Mouse (Mus musculus) C2C12 (cell line): ENCODE results near the gene Unc13c. TPM values are rescaled to one million over a fixed set of nuclear protein-coding genes. Genes with fewer than 3 reads are reported as not detected.

Source experiments
- H3K27me3 ChIP-seq: one replicate; pipeline ENCODE4 v1.6.1; 2011; ENCODE audit not compliant: control insufficient read depth, insufficient read depth, insufficient read length
- H3K36me3 ChIP-seq: one replicate; pipeline ENCODE4 v1.6.1; 2011; ENCODE audit not compliant: control insufficient read depth, insufficient read depth
- H3K4me3 ChIP-seq: one replicate; pipeline ENCODE4 v1.5.1; 2011; ENCODE audit warnings: mild to moderate bottlenecking, control low read depth; ENCODE audit not compliant: poor library complexity, insufficient read depth, severe bottlenecking
- H3K79me2 ChIP-seq: one replicate; pipeline ENCODE4 v1.6.1; 2011; ENCODE audit not compliant: control insufficient read depth, insufficient read depth
- H3K79me3 ChIP-seq: one replicate; pipeline ENCODE4 v1.6.1; 2011; ENCODE audit warnings: low read depth, control low read depth
- H3ac ChIP-seq: one replicate; pipeline ENCODE3; 2011; ENCODE audit warnings: low read depth; ENCODE audit not compliant: control insufficient read depth, insufficient read length
- CEBPB ChIP-seq: IDR thresholded peaks from one replicate; pipeline ENCODE4 v1.6.1; 2011; ENCODE audit warnings: low read depth, mild to moderate bottlenecking, control low read depth, moderate library complexity
- CTCF ChIP-seq: IDR thresholded peaks from one replicate; pipeline ENCODE4 v1.5.1; 2011; ENCODE audit not compliant: control insufficient read depth, insufficient read depth, insufficient read length
- FOSL1 ChIP-seq: IDR thresholded peaks from one replicate; pipeline ENCODE4 v1.8.0; 2011; ENCODE audit warnings: mild to moderate bottlenecking, low read length; ENCODE audit not compliant: poor library complexity, insufficient read depth, severe bottlenecking
- MAX ChIP-seq: IDR thresholded peaks from one replicate; pipeline ENCODE4 v1.6.1; 2011; ENCODE audit warnings: mild to moderate bottlenecking, control low read depth
- MYOD1 ChIP-seq: IDR thresholded peaks from one replicate; pipeline ENCODE4 v1.6.1; 2011; ENCODE audit warnings: low read depth; ENCODE audit not compliant: control insufficient read depth, insufficient read length
- MYOG ChIP-seq: IDR thresholded peaks from one replicate; pipeline ENCODE4 v1.6.1; 2011; ENCODE audit not compliant: control insufficient read depth, insufficient read length; ENCODE audit errors: extremely low read depth
- USF1 ChIP-seq: IDR thresholded peaks from one replicate; pipeline ENCODE4 v1.6.1; 2011; ENCODE audit warnings: low read depth, mild to moderate bottlenecking, control low read depth, moderate library complexity
- polyA plus RNA-seq: library from polyadenylated mRNA; unstranded; fragments of >200 nt; fragmentation: generic; extraction: Trizol; gene quantifications from one replicate; pipeline ENCODE4 v1.2.1, GENCODE M21; 2012; ENCODE audit warnings: missing spikeins

Unc13c gene
- polyA plus RNA-seq, 1 experiment: under 0.01 TPM

DNA sequence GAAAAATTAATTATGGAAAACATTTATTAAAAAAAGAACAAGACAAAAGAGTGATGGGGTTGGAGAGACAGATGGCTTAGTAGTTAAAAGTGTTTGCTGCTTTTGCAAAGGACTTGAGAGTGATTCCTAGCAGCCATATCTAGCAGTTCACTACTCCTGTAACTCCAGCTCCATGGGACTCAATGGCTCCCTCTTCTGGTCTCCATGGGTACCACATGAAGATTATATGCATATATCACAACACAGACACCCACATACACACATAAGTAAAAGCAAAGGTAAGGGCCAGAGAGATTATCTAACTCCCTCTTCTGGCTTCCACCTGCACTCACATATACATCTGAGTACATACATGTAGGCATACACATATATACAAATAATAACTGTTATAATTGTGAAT lies 519.5 kb downstream of the Unc13c start:
- H3K27me3 ChIP-seq: no peaks in the 10 kb centered on the region
- no peaks in the 10 kb centered on the region for H3K36me3 ChIP-seq
- H3ac ChIP-seq: no peak overlapping the region
- H3K79me3 ChIP-seq: no peaks in the 10 kb centered on the region
- TF ChIP-seq USF1 (no peak), MAX (no peak), MYOD1 (no peak), FOSL1 (no peak), MYOG (no peak), CEBPB (no peak), CTCF (no peak)
- H3K79me2 ChIP-seq: no peaks in the 10 kb centered on the region
- H3K4me3 ChIP-seq: no peak overlapping the region

GRCm38 (mm10) chr9:73431925-73432324 lies 536.8 kb downstream of the Unc13c start:
- no peaks in the 10 kb centered on the region for H3K27me3 ChIP-seq
- no peak for TF ChIP-seq CTCF
- no peak for TF ChIP-seq MAX
- no peak for TF ChIP-seq MYOG
- no peak for TF ChIP-seq MYOD1
- TF ChIP-seq USF1: no peak
- TF ChIP-seq CEBPB: no peak
- TF ChIP-seq FOSL1: no peak
- H3K36me3 ChIP-seq: no peaks in the 10 kb centered on the region
- no peak overlapping the region for H3K4me3 ChIP-seq
- no peaks in the 10 kb centered on the region for H3K79me2 ChIP-seq
- H3ac ChIP-seq: no peak overlapping the region
- H3K79me3 ChIP-seq: no peaks in the 10 kb centered on the region

Other genes starting within 250 kb of the Unc13c start
- gene Wdr72, start 141.4 kb upstream of the Unc13c start, polyA plus RNA-seq: not detected